Mouse (Mus musculus) E14TG2a.4 (cell line): ENCODE results near the gene Dnajb11.

Source experiments
- CTCF ChIP-seq: conservative IDR thresholded peaks from 2 replicates; pipeline ENCODE4 v1.5.1; 2014; ENCODE audit warnings: low read length
- NANOG ChIP-seq: IDR thresholded peaks from 2 replicates; pipeline ENCODE4 v1.6.1; 2014; ENCODE audit warnings: borderline replicate concordance, low read length, mixed read lengths

DNA sequence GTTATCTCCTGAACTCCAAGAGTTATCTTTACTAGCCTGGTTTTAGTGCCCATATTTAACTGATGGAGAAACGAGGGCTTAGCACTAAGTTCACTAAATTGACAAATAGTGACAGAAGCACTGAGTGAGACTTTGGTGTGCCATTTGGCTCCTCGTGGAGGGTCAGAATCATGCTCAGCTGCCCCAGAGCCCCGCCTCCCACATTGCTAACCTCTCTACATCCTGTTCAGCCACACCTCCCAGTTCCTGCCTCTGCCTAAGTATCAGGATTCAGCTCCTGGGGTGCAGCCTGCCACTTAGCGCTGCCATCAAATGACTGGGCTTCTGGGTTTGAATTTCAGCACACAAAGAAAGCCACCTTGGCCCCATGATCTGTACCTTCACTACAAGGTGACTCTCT is 27.7 kb downstream of the Dnajb11 start:
- no peak for TF ChIP-seq CTCF
- no peak for TF ChIP-seq NANOG
